Mouse (Mus musculus): ENCODE results near the gene Cdca7. TPM values are rescaled to one million over a fixed set of nuclear protein-coding genes. Genes with fewer than 3 reads are reported as not detected.

Gene Cdca7
- total and polyA plus RNA-seq, 2 experiments from 2014 or later, result 7.7 to 14.9 TPM

DNA sequence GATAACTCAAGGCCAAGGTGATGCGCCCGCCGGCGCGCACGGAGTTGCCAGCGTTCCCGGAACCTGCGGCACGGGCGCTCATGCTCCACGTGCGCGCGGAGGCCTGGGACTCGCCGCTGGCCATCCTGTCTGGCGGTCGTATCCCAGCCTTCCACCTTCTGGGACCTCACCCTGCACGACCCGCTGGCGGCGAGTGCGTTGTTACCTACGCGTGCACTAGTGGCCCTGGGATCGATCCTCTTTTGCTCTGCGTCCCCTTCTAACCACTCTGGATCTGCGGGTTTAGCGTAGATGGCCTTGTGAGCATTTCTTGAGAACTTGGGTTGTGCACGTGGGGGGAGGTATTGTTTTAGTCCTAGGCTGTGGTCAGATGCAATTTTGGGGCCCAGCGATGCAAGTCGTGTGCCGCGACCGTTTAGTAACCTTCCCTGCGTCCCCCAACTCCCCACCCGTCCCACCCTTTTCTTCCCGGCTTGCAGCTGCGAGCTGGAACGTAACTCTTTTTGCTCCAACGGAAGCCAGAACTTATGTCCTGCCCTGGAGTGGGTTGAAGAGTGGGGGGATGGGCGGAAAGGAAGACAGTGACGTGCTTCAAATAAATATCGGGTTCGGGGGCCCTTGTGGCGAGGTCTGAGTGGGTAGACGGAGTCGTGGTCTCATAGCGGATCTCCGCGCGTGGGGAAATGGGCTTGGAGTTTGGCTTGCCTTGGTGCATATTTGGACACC is 690 bp downstream of the Cdca7 start:
- H3K9ac ChIP-seq (replicated peaks; ENCODE audit: low read depth, low read length), result peak overlapping the region; percentile 64
- H3K4me3 ChIP-seq (ENCODE audit: low read depth, low read length), result peak overlapping the region; percentile 78
- H3K4me2 ChIP-seq (ENCODE audit: low read depth, low read length), result peak overlapping the region; percentile 96
- no peaks in the 10 kb centered on the region for H3K27me3 ChIP-seq (ENCODE audit: control insufficient read depth, insufficient read depth, low read length)
- H3K9me3 ChIP-seq (replicated peaks; ENCODE audit: control insufficient read depth, low read length), result no peaks in the 10 kb centered on the region
- H3K27ac ChIP-seq (ENCODE audit: low read depth), result peak overlapping the region; percentile 92
- under 1% methylated on average over 53 of the region's 53 CpGs for WGBS
- ATAC-seq (ENCODE audit: insufficient read depth, low read depth) (peak; percentile 73), DNase-seq (ENCODE audit: low spot score) (peak; percentile 30)
- H3K36me3 ChIP-seq (replicated peaks; ENCODE audit: control insufficient read depth, insufficient read depth, low read length), result peaks cover 8% of the 10 kb centered on the region
- TF ChIP-seq EP300 (IDR thresholded peaks at IDR 0.05; ENCODE audit: low read depth) (no peak), CTCF (IDR thresholded peaks at IDR 0.05; ENCODE audit: low read depth) (no peak)
- peaks cover 15% of the 10 kb centered on the region for H3K4me1 ChIP-seq (ENCODE audit: control insufficient read depth, insufficient read depth)

DNA sequence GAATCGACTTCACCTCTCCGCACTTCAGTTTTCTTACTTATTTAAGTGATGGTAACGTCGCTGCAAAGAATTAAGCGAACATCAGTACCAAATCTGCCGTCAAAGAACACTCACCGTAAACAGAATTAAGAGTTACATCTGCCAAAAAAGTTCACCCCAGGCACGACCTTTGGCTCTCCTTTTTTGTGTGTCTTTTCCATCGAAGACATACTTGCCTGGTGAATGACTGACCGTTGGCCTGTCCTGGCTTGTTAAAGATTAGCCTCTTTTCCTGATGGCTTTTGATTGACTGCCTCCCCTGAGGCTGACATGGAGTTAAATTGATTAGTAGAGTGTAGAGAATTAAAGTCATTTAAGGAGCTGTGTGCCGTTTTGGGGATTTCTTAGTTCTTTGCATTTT is 1.3 kb downstream of the Cdca7 start:
- Histone ChIP-seq H3K4me3 (ENCODE audit: low read depth, low read length) (peak overlapping the region; percentile 78), H3K9me3 (replicated peaks; ENCODE audit: control insufficient read depth, low read length) (no peaks in the 10 kb centered on the region), H3K4me2 (ENCODE audit: low read depth, low read length) (peak overlapping the region; percentile 96), H3K4me1 (ENCODE audit: control insufficient read depth, insufficient read depth) (peaks cover 15% of the 10 kb centered on the region), H3K27ac (ENCODE audit: low read depth) (no peak overlapping the region; the same call in 1 of the 2 replicates), H3K36me3 (replicated peaks; ENCODE audit: control insufficient read depth, insufficient read depth, low read length) (peaks cover 14% of the 10 kb centered on the region), H3K27me3 (ENCODE audit: control insufficient read depth, insufficient read depth, low read length) (no peaks in the 10 kb centered on the region), H3K9ac (replicated peaks; ENCODE audit: low read depth, low read length) (peak overlapping the region; percentile 64)
- DNase-seq (ENCODE audit: low spot score), result no peak
- 9% methylated on average over 11 of the region's 11 CpGs for WGBS
- no peak for ATAC-seq (ENCODE audit: insufficient read depth, low read depth)
- TF ChIP-seq CTCF (IDR thresholded peaks at IDR 0.05; ENCODE audit: low read depth) (no peak), EP300 (IDR thresholded peaks at IDR 0.05; ENCODE audit: low read depth) (no peak)

DNA sequence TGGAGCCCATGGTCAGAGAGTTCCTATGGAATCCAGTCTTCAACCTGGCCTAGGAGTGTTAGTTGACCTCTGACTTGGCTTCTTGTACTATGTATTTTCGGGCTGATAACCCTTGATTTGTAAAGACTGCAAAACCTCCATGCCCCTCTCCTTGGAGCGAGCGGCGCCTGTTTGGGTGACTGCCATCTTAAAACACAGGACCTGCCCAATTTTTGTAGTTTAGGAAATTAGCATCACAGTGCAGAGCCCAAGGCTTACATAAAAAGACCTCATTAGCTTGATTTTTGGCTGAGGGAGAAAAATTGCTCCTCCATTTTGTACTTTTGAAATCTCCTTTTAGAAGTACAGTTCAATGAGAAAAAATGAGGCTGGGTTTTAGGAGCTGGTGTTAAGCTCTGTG is 2.2 kb downstream of the Cdca7 start:
- H3K27me3 ChIP-seq (ENCODE audit: control insufficient read depth, insufficient read depth, low read length), result no peaks in the 10 kb centered on the region
- H3K4me1 ChIP-seq (ENCODE audit: control insufficient read depth, insufficient read depth), result peaks cover 15% of the 10 kb centered on the region
- no peak overlapping the region for H3K27ac ChIP-seq (ENCODE audit: low read depth)
- no peak for ATAC-seq (ENCODE audit: insufficient read depth, low read depth)
- no peaks in the 10 kb centered on the region for H3K9me3 ChIP-seq (replicated peaks; ENCODE audit: control insufficient read depth, low read length)
- H3K9ac ChIP-seq (replicated peaks; ENCODE audit: low read depth, low read length), result no peak overlapping the region
- WGBS, result 87% methylated on average over 4 of the region's 4 CpGs
- H3K4me3 ChIP-seq (ENCODE audit: low read depth, low read length), result no peak overlapping the region
- no peak for DNase-seq (ENCODE audit: low spot score)
- TF ChIP-seq CTCF (IDR thresholded peaks at IDR 0.05; ENCODE audit: low read depth) (no peak), EP300 (IDR thresholded peaks at IDR 0.05; ENCODE audit: low read depth) (no peak)
- peaks cover 24% of the 10 kb centered on the region for H3K36me3 ChIP-seq (replicated peaks; ENCODE audit: control insufficient read depth, insufficient read depth, low read length)
- H3K4me2 ChIP-seq (ENCODE audit: low read depth, low read length), result peak overlapping the region; percentile 96; the same call in 1 of the 2 replicates

DNA sequence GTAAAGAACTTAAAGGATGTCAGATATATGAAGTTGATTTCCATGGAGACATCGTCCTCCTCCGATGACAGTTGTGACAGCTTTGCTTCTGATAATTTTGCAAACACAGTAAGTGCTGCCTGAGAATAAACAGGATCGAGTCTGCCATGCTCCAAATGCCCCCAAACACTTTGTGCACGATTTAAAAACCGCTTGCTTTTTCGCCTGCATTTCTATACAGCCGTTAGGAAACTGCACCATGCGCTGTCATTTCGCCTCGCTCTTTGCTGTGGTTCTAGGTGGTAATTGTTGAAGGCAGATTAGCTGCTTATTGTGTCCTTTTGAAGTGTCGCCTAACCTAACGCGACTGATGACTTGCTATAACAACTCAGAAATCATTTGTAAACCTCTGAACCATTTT is 3.0 kb downstream of the Cdca7 start:
- Histone ChIP-seq H3K4me1 (ENCODE audit: control insufficient read depth, insufficient read depth) (peaks cover 15% of the 10 kb centered on the region), H3K27me3 (ENCODE audit: control insufficient read depth, insufficient read depth, low read length) (no peaks in the 10 kb centered on the region), H3K9ac (replicated peaks; ENCODE audit: low read depth, low read length) (no peak overlapping the region), H3K36me3 (replicated peaks; ENCODE audit: control insufficient read depth, insufficient read depth, low read length) (peaks cover 31% of the 10 kb centered on the region), H3K9me3 (replicated peaks; ENCODE audit: control insufficient read depth, low read length) (no peaks in the 10 kb centered on the region), H3K4me2 (ENCODE audit: low read depth, low read length) (peak overlapping the region; percentile 96; the same call in 1 of the 2 replicates), H3K4me3 (ENCODE audit: low read depth, low read length) (no peak overlapping the region), H3K27ac (ENCODE audit: low read depth) (no peak overlapping the region)
- WGBS, result 66% methylated on average over 13 of the region's 13 CpGs
- no peak for DNase-seq (ENCODE audit: low spot score)
- ATAC-seq (ENCODE audit: insufficient read depth, low read depth), result no peak
- no peak for TF ChIP-seq CTCF (IDR thresholded peaks at IDR 0.05; ENCODE audit: low read depth)
- no peak for TF ChIP-seq EP300 (IDR thresholded peaks at IDR 0.05; ENCODE audit: low read depth)

DNA sequence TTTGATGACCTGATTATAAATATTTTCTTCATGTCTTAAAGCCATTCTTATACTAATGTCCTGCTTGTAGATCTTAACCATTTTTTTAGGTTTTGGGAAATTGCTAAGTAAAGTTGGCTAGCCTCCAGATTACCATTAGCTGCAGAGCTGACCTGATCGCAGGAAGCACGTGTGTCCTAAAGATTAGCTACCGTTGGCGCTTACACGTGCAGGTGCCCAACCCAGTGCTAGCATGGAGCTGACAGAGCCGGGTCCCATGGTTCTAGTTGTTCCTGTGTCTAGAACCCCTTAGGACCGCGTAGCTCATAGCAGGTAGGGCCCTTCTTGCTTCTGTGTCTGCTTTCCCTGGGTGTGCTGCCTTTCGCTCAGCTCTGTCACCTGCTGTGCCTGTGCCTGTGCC is 3.9 kb downstream of the Cdca7 start:
- H3K36me3 ChIP-seq (replicated peaks; ENCODE audit: control insufficient read depth, insufficient read depth, low read length), result peaks cover 40% of the 10 kb centered on the region
- ATAC-seq (ENCODE audit: insufficient read depth, low read depth) (no peak), DNase-seq (ENCODE audit: low spot score) (no peak)
- H3K4me1 ChIP-seq (ENCODE audit: control insufficient read depth, insufficient read depth), result peaks cover 11% of the 10 kb centered on the region
- H3K4me2 ChIP-seq (ENCODE audit: low read depth, low read length), result no peak overlapping the region
- H3K4me3 ChIP-seq (ENCODE audit: low read depth, low read length), result no peak overlapping the region
- no peaks in the 10 kb centered on the region for H3K9me3 ChIP-seq (replicated peaks; ENCODE audit: control insufficient read depth, low read length)
- H3K27me3 ChIP-seq (ENCODE audit: control insufficient read depth, insufficient read depth, low read length), result no peaks in the 10 kb centered on the region
- TF ChIP-seq CTCF (IDR thresholded peaks at IDR 0.05; ENCODE audit: low read depth), result no peak
- TF ChIP-seq EP300 (IDR thresholded peaks at IDR 0.05; ENCODE audit: low read depth), result no peak
- WGBS, result 75% methylated on average over 9 of the region's 9 CpGs
- H3K27ac ChIP-seq (ENCODE audit: low read depth), result no peak overlapping the region
- no peak overlapping the region for H3K9ac ChIP-seq (replicated peaks; ENCODE audit: low read depth, low read length)

Measured in heart, postnatal 0 days (tissue).